Mouse (Mus musculus): ENCODE measurements around the gene Vstm2a. TPM values are rescaled to one million over a fixed set of nuclear protein-coding genes. Genes with fewer than 3 reads are reported as not detected.

Gene Vstm2a
- polyA plus RNA-seq, 1 experiment from 2014 or later = 0.79 TPM

GRCm38 (mm10) chr11:16345179-16345578 is 87.7 kb downstream of the Vstm2a start:
- Histone ChIP-seq H3K9me3 (no peaks in the 10 kb centered on the region), H3K36me3 (replicated peaks) (no peaks in the 10 kb centered on the region), H3K4me3 (no peak overlapping the region), H3K27me3 (ENCODE audit: poor library complexity, severe bottlenecking) (no peaks in the 10 kb centered on the region), H3K27ac (no peak overlapping the region), H3K4me1 (peaks cover 8% of the 10 kb centered on the region; the same call in 1 of the 2 replicates)
- WGBS = 64% methylated on average over 3 of the region's 3 CpGs
- no peak for DNase-seq (ENCODE audit: extremely low spot score, low spot score)

GRCm38 (mm10) chr11:16345676-16346075 is 88.2 kb downstream of the Vstm2a start:
- WGBS = 78% methylated on average over 3 of the region's 3 CpGs
- Histone ChIP-seq H3K9me3 (no peaks in the 10 kb centered on the region), H3K4me3 (no peak overlapping the region), H3K4me1 (peaks cover 8% of the 10 kb centered on the region; the same call in 1 of the 2 replicates), H3K27ac (no peak overlapping the region), H3K36me3 (replicated peaks) (no peaks in the 10 kb centered on the region), H3K27me3 (ENCODE audit: poor library complexity, severe bottlenecking) (no peaks in the 10 kb centered on the region)
- DNase-seq (ENCODE audit: extremely low spot score, low spot score) = no peak

GRCm38 (mm10) chr11:16351915-16352314 is 94.4 kb downstream of the Vstm2a start:
- H3K4me1 ChIP-seq = peaks cover 7% of the 10 kb centered on the region; the same call in 1 of the 2 replicates
- no peaks in the 10 kb centered on the region for H3K9me3 ChIP-seq
- WGBS = 93% methylated on average over 4 of the region's 4 CpGs
- H3K36me3 ChIP-seq (replicated peaks) = no peaks in the 10 kb centered on the region
- H3K27me3 ChIP-seq (ENCODE audit: poor library complexity, severe bottlenecking) = no peaks in the 10 kb centered on the region
- DNase-seq (ENCODE audit: extremely low spot score, low spot score) = no peak
- H3K4me3 ChIP-seq = no peak overlapping the region
- no peak overlapping the region for H3K27ac ChIP-seq

GRCm38 (mm10) chr11:16354356-16354755 is 96.8 kb downstream of the Vstm2a start:
- no peak overlapping the region for H3K27ac ChIP-seq
- DNase-seq (ENCODE audit: extremely low spot score, low spot score) = no peak
- no peak overlapping the region for H3K4me3 ChIP-seq
- no peaks in the 10 kb centered on the region for H3K36me3 ChIP-seq (replicated peaks)
- H3K4me1 ChIP-seq = no peaks in the 10 kb centered on the region
- 0 out of 2 replicates have a peak, but pooled peaks cover 3% of the 10 kb centered on the region for H3K9me3 ChIP-seq
- no peaks in the 10 kb centered on the region for H3K27me3 ChIP-seq (ENCODE audit: poor library complexity, severe bottlenecking)

- WGBS = 85% methylated on average over 8 of the region's 8 CpGs
- Histone ChIP-seq H3K4me3 (no peak overlapping the region), H3K4me1 (no peaks in the 10 kb centered on the region), H3K9me3 (no peaks in the 10 kb centered on the region), H3K27ac (no peak overlapping the region), H3K36me3 (replicated peaks) (no peaks in the 10 kb centered on the region), H3K27me3 (ENCODE audit: poor library complexity, severe bottlenecking) (no peaks in the 10 kb centered on the region)
- no peak for DNase-seq (ENCODE audit: extremely low spot score, low spot score)
Observed at GRCm38 (mm10) chr11:16366852-16367587, 109.5 kb downstream of the Vstm2a start.

- H3K4me3 ChIP-seq = no peak overlapping the region
- H3K4me1 ChIP-seq = no peaks in the 10 kb centered on the region
- H3K9me3 ChIP-seq = no peaks in the 10 kb centered on the region
- no peaks in the 10 kb centered on the region for H3K36me3 ChIP-seq (replicated peaks)
- H3K27ac ChIP-seq = no peak overlapping the region
- no peak for DNase-seq (ENCODE audit: extremely low spot score, low spot score)
- no peaks in the 10 kb centered on the region for H3K27me3 ChIP-seq (ENCODE audit: poor library complexity, severe bottlenecking)
- 54% methylated on average over 2 of the region's 2 CpGs for WGBS
Observed at GRCm38 (mm10) chr11:16403627-16404026, 146.1 kb downstream of the Vstm2a start.

GRCm38 (mm10) chr11:16411736-16412135 is 154.2 kb downstream of the Vstm2a start:
- H3K27me3 ChIP-seq (ENCODE audit: poor library complexity, severe bottlenecking) = no peaks in the 10 kb centered on the region
- 82% methylated on average over 1 of the region's 1 CpGs for WGBS
- H3K4me3 ChIP-seq = no peak overlapping the region
- DNase-seq (ENCODE audit: extremely low spot score, low spot score) = no peak
- H3K27ac ChIP-seq = no peak overlapping the region
- H3K4me1 ChIP-seq = no peaks in the 10 kb centered on the region
- no peaks in the 10 kb centered on the region for H3K9me3 ChIP-seq
- no peaks in the 10 kb centered on the region for H3K36me3 ChIP-seq (replicated peaks)

- Histone ChIP-seq H3K4me1 (no peaks in the 10 kb centered on the region), H3K27ac (no peak overlapping the region), H3K36me3 (replicated peaks) (no peaks in the 10 kb centered on the region), H3K4me3 (no peak overlapping the region), H3K9me3 (no peaks in the 10 kb centered on the region), H3K27me3 (ENCODE audit: poor library complexity, severe bottlenecking) (no peaks in the 10 kb centered on the region)
- DNase-seq (ENCODE audit: extremely low spot score, low spot score) = peak; percentile 40
- WGBS = 27% methylated on average over 4 of the region's 4 CpGs
Observed at GRCm38 (mm10) chr11:16412609-16413008, 155.1 kb downstream of the Vstm2a start.

- DNase-seq (ENCODE audit: extremely low spot score, low spot score) = no peak
- H3K27ac ChIP-seq = no peak overlapping the region
- no peaks in the 10 kb centered on the region for H3K27me3 ChIP-seq (ENCODE audit: poor library complexity, severe bottlenecking)
- H3K4me1 ChIP-seq = no peaks in the 10 kb centered on the region
- H3K4me3 ChIP-seq = no peak overlapping the region
- no peaks in the 10 kb centered on the region for H3K36me3 ChIP-seq (replicated peaks)
- WGBS = 56% methylated on average over 1 of the region's 1 CpGs
- no peaks in the 10 kb centered on the region for H3K9me3 ChIP-seq
Observed at GRCm38 (mm10) chr11:16413077-16413644, 155.6 kb downstream of the Vstm2a start.

GRCm38 (mm10) chr11:16439548-16440251 is 182.2 kb downstream of the Vstm2a start:
- H3K27me3 ChIP-seq (ENCODE audit: poor library complexity, severe bottlenecking) = no peaks in the 10 kb centered on the region
- no peaks in the 10 kb centered on the region for H3K9me3 ChIP-seq
- H3K27ac ChIP-seq = no peak overlapping the region
- no peaks in the 10 kb centered on the region for H3K4me1 ChIP-seq
- no peak for DNase-seq (ENCODE audit: extremely low spot score, low spot score)
- H3K4me3 ChIP-seq = no peak overlapping the region
- 91% methylated on average over 7 of the region's 7 CpGs for WGBS
- H3K36me3 ChIP-seq (replicated peaks) = no peaks in the 10 kb centered on the region

All from forebrain, embryonic 10.5 days (tissue).